Mouse (Mus musculus): ENCODE measurements around the gene Lce1m. TPM values are rescaled to one million over a fixed set of nuclear protein-coding genes. Genes with fewer than 3 reads are reported as not detected.

Lce1m gene
- not detected for total RNA-seq (2023)

GRCm38 (mm10) chr3:93018960-93019359 lies at the start of gene Lce1m:
Gene Lce1m (minus strand): TSS chr3:93019060.

GRCm38 (mm10) chr3:93068523-93068922 lies 49.7 kb upstream of the Lce1m start, which contains the start of gene Gm4858:
Gene Gm4858 (plus strand): TSS chr3:93068823.

GRCm38 (mm10) chr3:93015460-93016104 lies 3.3 kb downstream of the Lce1m start, which contains the start of gene Crct1:
Gene Crct1 (minus strand): TSS chr3:93015687.

GRCm38 (mm10) chr3:92991926-92992325 lies 26.9 kb downstream of the Lce1m start, which contains the start of gene Lce3f:
Gene Lce3f (plus strand): TSS chr3:92992226.

Other genes with a start within 250 kb of the Lce1m start
- gene Lce1i, start 240.2 kb downstream of the Lce1m start, total RNA-seq (2023) = not detected
- not detected for gene Lce1j, start 228.5 kb downstream of the Lce1m start, total RNA-seq (2023)
- not detected for gene Lce1k, start 211.2 kb downstream of the Lce1m start, total RNA-seq (2023)
- not detected for gene Kprp, start 191.8 kb downstream of the Lce1m start, total RNA-seq (2023)
- gene Lce1l, start 167.8 kb downstream of the Lce1m start, total RNA-seq (2023) = not detected
- not detected for gene 2310050C09Rik, start 148.8 kb downstream of the Lce1m start, total RNA-seq (2023)
- gene Lce3a, start 92.8 kb downstream of the Lce1m start, total RNA-seq (2023) = not detected
- gene Lce3b, start 86.1 kb downstream of the Lce1m start, total RNA-seq (2023) = not detected
- gene Lce3c, start 74.6 kb downstream of the Lce1m start, total RNA-seq (2023) = not detected
- not detected for gene Lce3d, start 61.7 kb downstream of the Lce1m start, total RNA-seq (2023)
- not detected for gene Lce3e, start 52.0 kb downstream of the Lce1m start, total RNA-seq (2023)
- not detected for gene Lce3f, start 26.8 kb downstream of the Lce1m start, total RNA-seq (2023)
- not detected for gene Crct1, start 3.4 kb downstream of the Lce1m start, total RNA-seq (2023)
- not detected for gene Gm4858, start 49.8 kb upstream of the Lce1m start, total RNA-seq (2023)
- gene Crnn, start 125.7 kb upstream of the Lce1m start, total RNA-seq (2023) = not detected
- not detected for gene Flg2, start 178.2 kb upstream of the Lce1m start, total RNA-seq (2023)